Mouse (Mus musculus) A20 (cell line): Measurements from ENCODE around the gene Klf15.
A peak's percentile ranks its signal among the peaks of the same experiment; 100 is the strongest.

Experiments
- DNase-seq: peaks from one replicate; pipeline ENCODE4 v3.0.0-alpha.2; 2011; ENCODE audit warnings: low read depth, low spot score

Klf15 gene

GRCm38 (mm10) chr6:90462181-90462706 lies at the start of gene Klf15:
Gene Klf15, plus strand, starts transcription at chr6:90462576.
- DNase-seq, result no peak

GRCm38 (mm10) chr6:90422565-90422964 lies 39.8 kb upstream of the Klf15 start:
- DNase-seq, result peak; percentile 85

- DNase-seq, result no peak
These were observed 37.0 kb upstream of the Klf15 start for GRCm38 (mm10) chr6:90425361-90425760.

- no peak for DNase-seq
These were observed 36.4 kb upstream of the Klf15 start for GRCm38 (mm10) chr6:90426003-90426402.

GRCm38 (mm10) chr6:90428380-90428974 lies 33.9 kb upstream of the Klf15 start, which contains the start of gene Cfap100:
Gene Cfap100, minus strand, starts transcription at chr6:90428797.
- peak; percentile 19 for DNase-seq

- no peak for DNase-seq
These were observed 32.5 kb upstream of the Klf15 start for GRCm38 (mm10) chr6:90429911-90430310.

GRCm38 (mm10) chr6:90431487-90431886 lies 30.9 kb upstream of the Klf15 start:
- DNase-seq, result no peak

GRCm38 (mm10) chr6:90434687-90435086 lies 27.7 kb upstream of the Klf15 start:
- no peak for DNase-seq

GRCm38 (mm10) chr6:90435195-90435618 lies 27.2 kb upstream of the Klf15 start:
- peak; percentile 58 for DNase-seq

GRCm38 (mm10) chr6:90436192-90436907 lies 26.0 kb upstream of the Klf15 start:
- DNase-seq, result no peak

GRCm38 (mm10) chr6:90437041-90437440 lies 25.3 kb upstream of the Klf15 start:
- no peak for DNase-seq

- no peak for DNase-seq
These were observed 15.5 kb upstream of the Klf15 start for GRCm38 (mm10) chr6:90446883-90447282.

GRCm38 (mm10) chr6:90450179-90450578 lies 12.2 kb upstream of the Klf15 start:
- DNase-seq, result peak; percentile 58

GRCm38 (mm10) chr6:90450697-90451096 lies 11.7 kb upstream of the Klf15 start:
- DNase-seq, result no peak

GRCm38 (mm10) chr6:90451512-90451911 lies 10.9 kb upstream of the Klf15 start:
- DNase-seq, result no peak

- no peak for DNase-seq
These were observed 9.8 kb upstream of the Klf15 start for GRCm38 (mm10) chr6:90452603-90453002.

- DNase-seq, result no peak
These were observed 8.6 kb upstream of the Klf15 start for GRCm38 (mm10) chr6:90453751-90454150.

GRCm38 (mm10) chr6:90457421-90457820 lies 5.0 kb upstream of the Klf15 start:
- DNase-seq, result no peak

GRCm38 (mm10) chr6:90461181-90461580 lies 1.2 kb upstream of the Klf15 start:
- no peak for DNase-seq

GRCm38 (mm10) chr6:90461771-90462170 lies 605 bp upstream of the Klf15 start:
- DNase-seq, result no peak

GRCm38 (mm10) chr6:90462841-90463227 lies 458 bp downstream of the Klf15 start:
- DNase-seq, result no peak

GRCm38 (mm10) chr6:90463228-90463862 lies 969 bp downstream of the Klf15 start:
- no peak for DNase-seq
